Mouse (Mus musculus) myocyte (in vitro differentiated cells): ENCODE results near the gene Wwtr1.

Source experiments
- CEBPB ChIP-seq: IDR thresholded peaks from 2 replicates; pipeline ENCODE4 v1.6.1; 2011; ENCODE audit warnings: mild to moderate bottlenecking, moderate library complexity; ENCODE audit not compliant: poor library complexity, insufficient read depth, severe bottlenecking
- E2F4 ChIP-seq: IDR thresholded peaks from one replicate; pipeline ENCODE4 v1.6.1; 2011; ENCODE audit warnings: mild to moderate bottlenecking, control low read depth, moderate library complexity; ENCODE audit not compliant: insufficient read depth
- MAX ChIP-seq: IDR thresholded peaks from one replicate; pipeline ENCODE4 v1.6.1; 2011; ENCODE audit warnings: low read depth, mild to moderate bottlenecking, control low read depth
- MYOD1 ChIP-seq, 3 experiments: IDR thresholded peaks; one replicate each; pipeline ENCODE4 v1.6.1; 2011; ENCODE audit warnings: control low read depth in 2 of 3, low read depth in 2 of 3, mild to moderate bottlenecking in 2 of 3, moderate library complexity in 1 of 3; ENCODE audit not compliant: insufficient read length in 2 of 3, control insufficient read depth in 1 of 3
- MYOG ChIP-seq, 3 experiments: IDR thresholded peaks; one replicate each; pipeline ENCODE4 v1.6.1; 2011; ENCODE audit warnings: control low read depth in 2 of 3, low read depth in 2 of 3, mild to moderate bottlenecking in 2 of 3; ENCODE audit not compliant: insufficient read length in 2 of 3, control insufficient read depth in 1 of 3, insufficient read depth in 1 of 3
- POLR2A ChIP-seq: IDR thresholded peaks from one replicate; pipeline ENCODE4 v1.6.1; 2011; ENCODE audit warnings: low read depth, mild to moderate bottlenecking, control low read depth, moderate library complexity; ENCODE audit not compliant: insufficient read length
- POLR2AphosphoS2 ChIP-seq: IDR thresholded peaks from one replicate; pipeline ENCODE4 v1.6.1; 2011; ENCODE audit warnings: low read depth, control low read depth; ENCODE audit not compliant: insufficient read length
- TCF12 ChIP-seq: IDR thresholded peaks from one replicate; pipeline ENCODE4 v1.6.1; 2011; ENCODE audit warnings: mild to moderate bottlenecking, control low read depth; ENCODE audit not compliant: poor library complexity, insufficient read depth, severe bottlenecking
- USF1 ChIP-seq: IDR thresholded peaks from one replicate; pipeline ENCODE4 v1.6.1; 2011; ENCODE audit warnings: low read depth, mild to moderate bottlenecking, control low read depth, moderate library complexity

- TF ChIP-seq POLR2A = no peak
- TF ChIP-seq POLR2AphosphoS2 = no peak
- TF ChIP-seq MYOG (IDR thresholded peaks at IDR 0.05; ENCODE audit: control insufficient read depth in 1 of 3, insufficient read depth in 1 of 3, insufficient read length in 2 of 3, low read depth in 2 of 3) = no peak
- TF ChIP-seq MYOD1 (IDR thresholded peaks at IDR 0.05; ENCODE audit: control insufficient read depth in 1 of 3, insufficient read length in 2 of 3, low read depth in 2 of 3) = no peak
- no peak for TF ChIP-seq MAX
- no peak for TF ChIP-seq USF1
- TF ChIP-seq E2F4 = no peak
- no peak for TF ChIP-seq TCF12
- TF ChIP-seq CEBPB = no peak
Observed at GRCm38 (mm10) chr3:57572331-57572975, 3.3 kb downstream of the Wwtr1 start.
